Mouse (Mus musculus) kidney, adult 2 months (tissue): ENCODE measurements around the gene Rabgap1.

Experiments used
- CTCF ChIP-seq: fragments of 200-500 bp; conservative IDR thresholded peaks from 2 replicates; pipeline ENCODE4 v1.5.1; 2011; ENCODE audit warnings: low read depth, mild to moderate bottlenecking, control low read depth, low read length, moderate library complexity, mixed read lengths; ENCODE audit not compliant: insufficient read depth, insufficient read length
- POLR2A ChIP-seq: fragments of 200-500 bp; IDR thresholded peaks from one replicate; pipeline ENCODE4 v1.6.1; 2011; ENCODE audit warnings: low read depth, low read length, control low read depth

DNA sequence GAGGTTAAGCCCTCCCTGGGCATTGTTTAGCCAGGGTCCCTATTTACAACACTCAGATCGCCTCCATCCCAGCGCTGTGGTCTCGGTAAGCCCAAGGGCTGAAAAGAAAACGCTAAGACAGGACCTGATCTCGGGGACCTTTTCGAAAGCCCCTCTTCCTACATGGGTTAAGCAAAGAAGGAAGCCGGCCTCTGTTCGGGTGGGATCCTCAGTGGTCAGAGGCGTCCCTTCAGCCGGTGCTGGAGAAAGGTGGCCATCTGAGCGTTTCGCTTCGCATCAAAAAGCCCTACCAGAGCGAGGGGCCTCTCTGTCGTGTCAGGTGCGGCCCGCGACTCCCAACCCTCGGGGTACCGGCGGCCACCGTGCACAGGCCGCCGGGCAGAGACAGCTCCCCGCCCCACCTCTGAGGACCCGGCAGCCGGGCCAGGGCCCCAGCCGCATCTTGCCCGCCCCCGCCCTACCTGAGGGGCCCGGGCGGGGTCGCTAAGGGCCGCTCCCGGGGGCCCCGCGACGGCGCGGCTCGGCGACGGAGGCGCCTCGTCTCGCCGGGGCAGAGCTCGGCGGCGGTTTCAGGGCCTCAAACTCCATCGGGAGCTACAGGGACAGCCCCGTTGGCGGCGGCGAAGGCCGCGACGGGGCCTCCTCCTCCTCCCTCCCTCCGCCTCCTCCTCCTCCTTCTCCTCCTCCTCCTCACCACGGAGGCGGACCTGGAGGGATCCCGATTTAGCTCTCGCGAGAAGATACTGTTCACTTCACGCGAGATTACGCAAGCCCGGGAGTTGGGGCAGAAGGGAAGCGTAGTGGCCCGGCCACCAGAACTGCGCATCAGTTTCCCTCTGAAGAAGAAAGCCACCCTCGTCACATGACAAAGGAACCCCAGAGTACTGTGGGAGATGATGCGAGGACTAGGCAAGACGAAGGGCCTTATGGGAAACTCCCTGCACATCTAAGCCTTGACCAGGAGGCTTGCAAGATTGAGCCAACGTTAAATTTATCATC, 20.5 kb upstream of the Rabgap1 start, which contains the start of gene Rc3h2:
- peak; percentile 87 for TF ChIP-seq POLR2A
- no peak for TF ChIP-seq CTCF
